Mouse (Mus musculus) macrophage (primary cell): ENCODE measurements around the gene 1700021F07Rik. TPM values are rescaled to one million over a fixed set of nuclear protein-coding genes. Genes with fewer than 3 reads are reported as not detected.

Source experiments
- H3K27ac ChIP-seq: fragments of 350-480 bp; formaldehyde crosslinking; 2 replicates; pipeline ENCODE4 v1.9.0; 2021
- H3K36me3 ChIP-seq: fragments of 350-480 bp; formaldehyde crosslinking; 2 replicates; pipeline ENCODE4 v1.9.0; 2021; ENCODE audit errors: inconsistent target
- H3K4me3 ChIP-seq: fragments of 350-480 bp; formaldehyde crosslinking; 2 replicates; pipeline ENCODE4 v1.9.0; 2021; ENCODE audit errors: inconsistent target
- H3K79me2 ChIP-seq: fragments of 350-480 bp; formaldehyde crosslinking; 2 replicates; pipeline ENCODE4 v1.9.0; 2021; ENCODE audit errors: inconsistent target
- WGBS: methylation state at CpG from one replicate; pipeline ENCODE4 v1.1.7; 2026; ENCODE audit warnings: inconsistent platforms; ENCODE audit not compliant: missing documents; 5-methylcytosine and 5-hydroxymethylcytosine counted together
- polyA plus RNA-seq: library from polyadenylated mRNA; stranded (reverse); fragments of 250-400 nt; gene quantifications from 3 replicates; pipeline ENCODE4 v1.2.4, GENCODE M21; 2018; ENCODE audit warnings: inconsistent platforms

1700021F07Rik gene
- polyA plus RNA-seq, 1 experiment from 2014 or later, result not detected

GRCm38 (mm10) chr2:173542716-173543115 lies 20.3 kb downstream of the 1700021F07Rik start:
- no peaks in the 10 kb centered on the region for H3K36me3 ChIP-seq
- no peaks in the 10 kb centered on the region for H3K79me2 ChIP-seq
- WGBS, result 95% methylated on average over 3 of the region's 4 CpGs
- no peak overlapping the region for H3K4me3 ChIP-seq
- no peak overlapping the region for H3K27ac ChIP-seq

DNA sequence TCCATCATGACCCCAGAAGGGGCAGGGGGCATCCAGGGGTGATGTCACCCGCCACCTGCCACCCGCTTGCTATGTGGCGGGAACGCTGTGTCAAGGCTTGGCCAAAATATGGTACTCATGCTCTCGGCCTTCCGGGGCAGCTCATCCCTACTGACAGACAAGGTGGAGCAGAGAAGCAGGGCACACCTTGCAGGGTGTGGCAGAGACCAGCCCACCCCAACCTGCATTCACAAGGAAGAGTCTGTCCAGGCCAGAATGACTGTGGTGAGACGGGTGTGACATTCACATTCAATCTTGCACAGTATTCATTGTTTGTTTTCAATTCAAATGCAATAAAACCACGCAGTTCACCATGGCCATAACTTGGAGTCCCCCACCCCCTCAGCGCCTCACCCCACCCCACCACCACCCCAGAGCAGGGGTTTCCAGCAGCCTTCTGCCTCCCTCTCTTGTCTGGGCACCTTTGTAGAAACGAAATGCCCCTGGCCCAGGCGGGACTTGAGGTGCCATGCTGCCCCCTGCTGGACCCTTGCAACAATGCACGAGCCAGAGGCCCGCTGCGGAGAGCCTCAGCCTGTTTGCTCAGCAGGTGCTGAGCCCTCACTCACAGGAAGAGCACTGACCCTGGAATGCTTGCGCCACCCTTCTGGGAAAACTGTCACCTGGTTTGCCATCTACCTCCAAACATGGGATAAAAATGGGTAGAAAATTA lies 23.8 kb downstream of the 1700021F07Rik start:
- Histone ChIP-seq H3K79me2 (no peaks in the 10 kb centered on the region), H3K27ac (no peak overlapping the region), H3K36me3 (no peaks in the 10 kb centered on the region), H3K4me3 (no peak overlapping the region)
- WGBS, result 47% methylated on average over 14 of the region's 15 CpGs

- 95% methylated on average over 10 of the region's 10 CpGs for WGBS
These were observed 26.9 kb downstream of the 1700021F07Rik start for GRCm38 (mm10) chr2:173549236-173549635.

GRCm38 (mm10) chr2:173550681-173551080 lies 28.3 kb downstream of the 1700021F07Rik start:
- WGBS, result 78% methylated on average over 6 of the region's 6 CpGs
- Histone ChIP-seq H3K4me3 (no peak overlapping the region), H3K36me3 (no peaks in the 10 kb centered on the region), H3K79me2 (no peaks in the 10 kb centered on the region), H3K27ac (no peak overlapping the region)

More at GRCm38 (mm10) chr2:173549236-173549635, 26.9 kb downstream of the 1700021F07Rik start:
- Histone ChIP-seq H3K79me2 (no peaks in the 10 kb centered on the region), H3K36me3 (no peaks in the 10 kb centered on the region), H3K27ac (no peak overlapping the region), H3K4me3 (no peak overlapping the region)

- Histone ChIP-seq H3K36me3 (no peaks in the 10 kb centered on the region), H3K27ac (no peak overlapping the region), H3K4me3 (no peak overlapping the region), H3K79me2 (no peaks in the 10 kb centered on the region)
- 43% methylated on average over 9 of the region's 9 CpGs for WGBS
These were observed 31.5 kb downstream of the 1700021F07Rik start for GRCm38 (mm10) chr2:173553863-173554262.

DNA sequence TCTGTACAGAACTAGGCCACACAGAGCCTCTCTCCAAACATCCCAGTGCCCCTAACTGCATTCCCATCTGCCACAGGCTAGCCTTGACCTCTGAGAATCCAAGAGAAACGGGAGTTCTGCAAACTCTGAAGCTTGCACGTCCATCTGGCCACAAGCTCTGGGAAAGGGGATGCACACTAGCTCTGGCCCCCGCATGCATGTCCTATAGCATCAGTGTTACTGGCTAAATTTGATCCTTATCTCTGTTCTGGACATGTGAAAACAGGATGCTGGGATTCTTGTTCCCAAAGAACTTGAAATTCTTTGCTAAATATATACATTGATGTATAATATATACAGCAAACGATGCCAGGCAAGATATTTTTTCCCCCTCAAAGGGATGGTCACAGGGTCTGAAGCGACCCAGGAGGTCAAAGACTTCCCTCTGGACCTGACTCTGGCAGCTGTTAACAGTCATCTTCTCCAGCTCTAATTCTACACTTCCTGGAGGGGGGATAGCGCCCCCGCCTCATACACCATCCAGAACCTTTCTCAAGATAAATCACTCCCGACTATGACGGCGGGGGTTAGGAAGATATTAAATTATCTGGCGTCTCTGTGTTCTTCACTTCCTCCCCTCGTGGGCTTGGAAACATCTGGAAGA lies 36.5 kb downstream of the 1700021F07Rik start:
- Histone ChIP-seq H3K4me3 (no peak overlapping the region), H3K27ac (no peak overlapping the region), H3K79me2 (no peaks in the 10 kb centered on the region), H3K36me3 (no peaks in the 10 kb centered on the region)
- 84% methylated on average over 12 of the region's 12 CpGs for WGBS

DNA sequence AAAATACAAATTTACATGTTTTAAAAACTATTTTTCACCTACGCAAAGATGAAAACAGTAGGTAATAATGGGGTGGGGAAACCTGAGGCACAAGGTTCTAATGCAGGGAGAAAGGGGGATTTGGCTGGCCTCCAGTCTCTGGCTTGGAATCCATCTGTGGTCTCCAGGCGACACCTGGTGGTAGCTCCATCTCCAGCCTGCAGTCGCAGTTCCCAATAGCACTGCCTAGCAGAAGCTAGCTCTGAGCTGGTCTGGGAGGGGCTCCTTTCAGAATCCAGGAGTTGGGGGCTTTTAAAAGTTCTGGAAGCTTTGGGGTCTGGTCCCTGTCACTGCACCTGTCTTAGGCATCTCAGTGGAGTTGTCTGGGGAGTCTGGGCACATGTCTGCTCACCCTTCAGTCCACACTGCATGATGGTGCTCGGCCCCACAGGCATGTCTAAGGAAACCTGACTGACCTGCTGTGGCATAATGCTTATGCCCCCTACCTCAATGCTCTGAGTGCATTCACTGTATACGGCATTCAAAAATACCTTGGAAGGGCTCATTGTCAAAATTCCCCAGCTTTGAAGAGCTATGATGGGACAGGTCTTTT lies 39.6 kb downstream of the 1700021F07Rik start:
- H3K79me2 ChIP-seq, result no peaks in the 10 kb centered on the region
- no peak overlapping the region for H3K4me3 ChIP-seq
- no peaks in the 10 kb centered on the region for H3K36me3 ChIP-seq
- 52% methylated on average over 5 of the region's 5 CpGs for WGBS
- no peak overlapping the region for H3K27ac ChIP-seq

- no peaks in the 10 kb centered on the region for H3K79me2 ChIP-seq
- H3K27ac ChIP-seq, result no peak overlapping the region
- WGBS, result 92% methylated on average over 7 of the region's 7 CpGs
- H3K36me3 ChIP-seq, result no peaks in the 10 kb centered on the region
- H3K4me3 ChIP-seq, result no peak overlapping the region
These were observed 41.0 kb downstream of the 1700021F07Rik start for GRCm38 (mm10) chr2:173563336-173563735.

- H3K27ac ChIP-seq, result no peak overlapping the region
- no peaks in the 10 kb centered on the region for H3K79me2 ChIP-seq
- H3K36me3 ChIP-seq, result no peaks in the 10 kb centered on the region
- WGBS, result 87% methylated on average over 9 of the region's 9 CpGs
- no peak overlapping the region for H3K4me3 ChIP-seq
These were observed 41.8 kb downstream of the 1700021F07Rik start for GRCm38 (mm10) chr2:173564179-173564578.

Other genes starting within 250 kb of the 1700021F07Rik start
- 0.32 to 0.33 TPM in 2 of 3 replicates, not detected in the other for gene Pmepa1, start 246.1 kb upstream of the 1700021F07Rik start, polyA plus RNA-seq
- not detected in 3 replicates for gene Ankrd60, start 55.8 kb downstream of the 1700021F07Rik start, polyA plus RNA-seq
- gene Rab22a, start 137.2 kb downstream of the 1700021F07Rik start, polyA plus RNA-seq, result 22.0 to 27.2 TPM (median 26.8 TPM) in 3 replicates
- not detected in 3 replicates for gene 1700010B08Rik, start 196.8 kb downstream of the 1700021F07Rik start, polyA plus RNA-seq
- gene Vapb, start 214.9 kb downstream of the 1700021F07Rik start, polyA plus RNA-seq, result 106 to 251 TPM (median 119 TPM) in 3 replicates